Mouse (Mus musculus) naive thymus-derived CD4-positive, alpha-beta T cell, adult 2 months (primary cell): Measurements from ENCODE around the gene Naa38.

ENCODE experiments used
- DNase-seq: peaks from one replicate; pipeline ENCODE4 v3.0.0-alpha.2; 2011; ENCODE audit warnings: low read depth

Gene Naa38

GRCm38 (mm10) chr11:69401210-69401637 lies 5.9 kb downstream of the Naa38 start:
- DNase-seq, result peak; percentile 97

- peak; percentile 43 for DNase-seq
Measured at GRCm38 (mm10) chr11:69401987-69402386, 6.7 kb downstream of the Naa38 start.

GRCm38 (mm10) chr11:69403691-69404594 lies 8.7 kb downstream of the Naa38 start:
- DNase-seq, result no peak

GRCm38 (mm10) chr11:69404595-69405396 lies 9.5 kb downstream of the Naa38 start:
- no peak for DNase-seq

GRCm38 (mm10) chr11:69405397-69406200 lies 10.3 kb downstream of the Naa38 start:
- no peak for DNase-seq

- no peak for DNase-seq
Measured at GRCm38 (mm10) chr11:69406282-69406681, 11.0 kb downstream of the Naa38 start.

- DNase-seq, result no peak
Measured at GRCm38 (mm10) chr11:69406867-69407723, 11.8 kb downstream of the Naa38 start.

- DNase-seq, result no peak
Measured at GRCm38 (mm10) chr11:69407724-69408004, 12.4 kb downstream of the Naa38 start.

GRCm38 (mm10) chr11:69408541-69409377 lies 13.5 kb downstream of the Naa38 start:
- peak; percentile 93 for DNase-seq

- DNase-seq, result peak; percentile 96
Measured at GRCm38 (mm10) chr11:69409378-69410044, 14.2 kb downstream of the Naa38 start.

GRCm38 (mm10) chr11:69410045-69410309 lies 14.7 kb downstream of the Naa38 start:
- no peak for DNase-seq

- peak; percentile 91 for DNase-seq
Measured at GRCm38 (mm10) chr11:69410310-69411072, 15.2 kb downstream of the Naa38 start.

GRCm38 (mm10) chr11:69411073-69411535 lies 15.8 kb downstream of the Naa38 start:
- peak; percentile 84 for DNase-seq

GRCm38 (mm10) chr11:69411538-69412203 lies 16.4 kb downstream of the Naa38 start:
- peak; percentile 79 for DNase-seq

- DNase-seq, result no peak
Measured at GRCm38 (mm10) chr11:69412548-69412947, 17.3 kb downstream of the Naa38 start.

GRCm38 (mm10) chr11:69413221-69414181 lies 18.2 kb downstream of the Naa38 start, which contains the start of gene Kdm6b:
Gene Kdm6b (minus strand): TSS chr11:69413675.
- DNase-seq, result no peak
